Mouse (Mus musculus): ENCODE results near the gene Ing4. TPM values are rescaled to one million over a fixed set of nuclear protein-coding genes. Genes with fewer than 3 reads are reported as not detected.
"Not testable (repeated sequence)": the region's sequence is repeated elsewhere in the genome, so short reads cannot be mapped to it uniquely, and the experiment has no call there.

The Ing4 gene
- polyA plus RNA-seq, 1 experiment from 2014 or later, result 129 TPM

- Histone ChIP-seq H3K4me2 (no peak overlapping the region), H3K4me1 (peaks cover 20% of the 10 kb centered on the region), H3K9ac (replicated peaks) (no peak overlapping the region), H3K36me3 (peaks cover 32% of the 10 kb centered on the region), H3K27ac (replicated peaks) (no peak overlapping the region), H3K9me3 (replicated peaks) (no peaks in the 10 kb centered on the region), H3K4me3 (replicated peaks) (no peak overlapping the region), H3K27me3 (replicated peaks) (no peaks in the 10 kb centered on the region)
- ATAC-seq (ENCODE audit: low FRiP score), result no peak
- 94% methylated on average over 7 of the region's 7 CpGs for WGBS
Observed at GRCm38 (mm10) chr6:125042081-125042480, 2.5 kb downstream of the Ing4 start.

DNA sequence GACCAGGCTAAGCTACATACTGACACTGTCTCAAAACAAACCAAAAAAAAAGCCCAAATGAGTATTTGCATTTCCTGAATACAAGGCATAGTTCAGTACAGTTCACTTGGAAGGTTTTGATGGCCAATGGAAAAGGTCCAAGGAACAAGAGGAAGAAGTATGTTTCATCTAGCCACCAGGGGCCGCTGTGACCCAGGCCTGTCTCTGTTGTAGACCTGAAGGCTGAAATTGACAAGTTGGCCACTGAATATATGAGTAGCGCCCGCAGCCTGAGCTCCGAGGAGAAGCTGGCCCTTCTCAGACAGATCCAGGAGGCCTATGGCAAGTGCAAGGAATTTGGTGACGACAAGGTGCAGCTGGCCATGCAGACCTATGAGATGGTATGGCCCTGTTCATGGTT, 7.1 kb downstream of the Ing4 start:
- Histone ChIP-seq H3K4me1 (no peaks in the 10 kb centered on the region; the same call in 1 of the 2 replicates), H3K27me3 (replicated peaks) (no peaks in the 10 kb centered on the region), H3K4me3 (replicated peaks) (no peak overlapping the region), H3K27ac (replicated peaks) (no peak overlapping the region), H3K36me3 (peaks cover 75% of the 10 kb centered on the region), H3K4me2 (no peak overlapping the region), H3K9me3 (replicated peaks) (no peaks in the 10 kb centered on the region), H3K9ac (replicated peaks) (no peak overlapping the region)
- ATAC-seq (ENCODE audit: low FRiP score), result 0 out of 2 replicates have a peak, but pooled peaks have one; percentile 19
- WGBS, result 36% methylated on average over 5 of the region's 5 CpGs

DNA sequence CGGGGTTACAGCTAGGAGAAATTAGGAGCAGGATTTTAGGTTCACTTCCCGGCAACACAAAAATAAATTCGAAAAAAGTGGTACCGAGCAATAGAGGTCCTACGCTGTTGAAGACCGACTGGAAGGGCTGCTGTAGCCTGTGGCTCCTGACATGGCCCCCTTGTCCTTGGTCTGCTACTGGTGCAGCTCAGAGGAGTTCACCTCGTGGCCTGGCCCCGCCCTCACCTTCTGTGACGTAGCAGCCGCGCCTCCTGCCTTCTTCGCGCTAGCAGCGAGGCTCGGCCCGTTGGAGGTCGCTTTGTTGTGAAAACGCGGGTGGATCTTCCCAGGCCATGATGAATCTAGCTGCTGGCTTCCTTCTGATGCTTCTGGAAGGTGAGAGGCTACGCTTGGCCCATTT, 10.1 kb downstream of the Ing4 start, which contains the start of gene Acrbp:
Gene Acrbp (plus strand): TSS at position 12 of the 400 bp plus-strand sequence.
- H3K27me3 ChIP-seq (replicated peaks), result no peaks in the 10 kb centered on the region
- H3K4me2 ChIP-seq, result no peak within 1 kb of the TSS
- no peak within 1 kb of the TSS for H3K4me3 ChIP-seq (replicated peaks)
- H3K9ac ChIP-seq (replicated peaks), result no peak within 1 kb of the TSS
- no peak within 1 kb of the TSS for H3K27ac ChIP-seq (replicated peaks)
- WGBS, result 41% methylated on average over 20 of the region's 20 CpGs
- peaks cover 88% of the 10 kb centered on the region for H3K36me3 ChIP-seq
- no peak for ATAC-seq (ENCODE audit: low FRiP score)
- H3K9me3 ChIP-seq (replicated peaks), result no peaks in the 10 kb centered on the region
- no peaks in the 10 kb centered on the region; the same call in 1 of the 2 replicates for H3K4me1 ChIP-seq

- Histone ChIP-seq H3K9me3 (replicated peaks) (no peaks in the 10 kb centered on the region), H3K9ac (replicated peaks) (no peak overlapping the region), H3K36me3 (peaks cover 81% of the 10 kb centered on the region), H3K27ac (replicated peaks) (no peak overlapping the region), H3K4me1 (no peaks in the 10 kb centered on the region; the same call in 1 of the 2 replicates), H3K27me3 (replicated peaks) (no peaks in the 10 kb centered on the region), H3K4me2 (no peak overlapping the region), H3K4me3 (replicated peaks) (no peak overlapping the region)
- ATAC-seq (ENCODE audit: low FRiP score), result no peak
- WGBS, result 68% methylated on average over 5 of the region's 5 CpGs
Observed at GRCm38 (mm10) chr6:125051237-125051636, 11.7 kb downstream of the Ing4 start.

- ATAC-seq (ENCODE audit: low FRiP score), result peak; percentile 46; the same call in 1 of the 2 replicates
- H3K9ac ChIP-seq (replicated peaks), result 0 out of 2 replicates have a peak overlapping the region, but pooled peaks have one; percentile 1
Observed at GRCm38 (mm10) chr6:125061493-125061892, 21.9 kb downstream of the Ing4 start.

DNA sequence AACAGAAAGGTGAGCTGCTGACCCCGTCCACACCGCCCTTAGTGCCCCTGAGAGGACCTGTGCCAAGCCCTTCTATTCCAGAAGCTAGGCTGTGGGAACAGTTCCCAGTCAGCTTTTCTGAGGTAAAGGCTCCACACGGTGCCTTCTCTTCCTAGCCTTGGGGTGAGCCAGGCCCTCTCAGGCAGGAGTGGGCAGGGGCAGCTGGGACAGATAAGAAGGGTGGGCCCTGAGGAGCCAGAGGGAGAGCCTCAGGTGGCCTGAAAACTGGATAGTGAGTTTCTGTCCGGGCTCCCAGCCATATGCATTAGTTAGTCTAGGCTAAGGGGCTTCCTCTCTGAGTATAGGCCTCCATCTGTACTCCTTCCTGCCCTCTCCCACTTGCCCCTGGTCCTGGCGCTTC, 23.0 kb downstream of the Ing4 start:
- H3K4me2 ChIP-seq, result no peak overlapping the region
- no peak overlapping the region for H3K4me3 ChIP-seq (replicated peaks)
- ATAC-seq (ENCODE audit: low FRiP score), result no peak
- no peaks in the 10 kb centered on the region for H3K27me3 ChIP-seq (replicated peaks)
- peaks cover 9% of the 10 kb centered on the region; the same call in 1 of the 2 replicates for H3K4me1 ChIP-seq
- H3K36me3 ChIP-seq, result 0 out of 2 replicates have a peak, but pooled peaks cover 2% of the 10 kb centered on the region
- no peak overlapping the region for H3K9ac ChIP-seq (replicated peaks)
- WGBS, result 80% methylated on average over 5 of the region's 5 CpGs
- H3K27ac ChIP-seq (replicated peaks), result no peak overlapping the region
- no peaks in the 10 kb centered on the region for H3K9me3 ChIP-seq (replicated peaks)

More at GRCm38 (mm10) chr6:125061493-125061892, 21.9 kb downstream of the Ing4 start:
- Histone ChIP-seq H3K27me3 (replicated peaks) (no peaks in the 10 kb centered on the region), H3K9me3 (replicated peaks) (no peaks in the 10 kb centered on the region), H3K4me1 (peaks cover 9% of the 10 kb centered on the region; the same call in 1 of the 2 replicates), H3K4me2 (no peak overlapping the region), H3K4me3 (replicated peaks) (no peak overlapping the region), H3K36me3 (peaks cover 4% of the 10 kb centered on the region; the same call in 1 of the 2 replicates), H3K27ac (replicated peaks) (no peak overlapping the region)
- WGBS, result 44% methylated on average over 6 of the region's 6 CpGs

- no peak for ATAC-seq (ENCODE audit: low FRiP score)
Observed at GRCm38 (mm10) chr6:125063906-125064305, 24.3 kb downstream of the Ing4 start.

DNA sequence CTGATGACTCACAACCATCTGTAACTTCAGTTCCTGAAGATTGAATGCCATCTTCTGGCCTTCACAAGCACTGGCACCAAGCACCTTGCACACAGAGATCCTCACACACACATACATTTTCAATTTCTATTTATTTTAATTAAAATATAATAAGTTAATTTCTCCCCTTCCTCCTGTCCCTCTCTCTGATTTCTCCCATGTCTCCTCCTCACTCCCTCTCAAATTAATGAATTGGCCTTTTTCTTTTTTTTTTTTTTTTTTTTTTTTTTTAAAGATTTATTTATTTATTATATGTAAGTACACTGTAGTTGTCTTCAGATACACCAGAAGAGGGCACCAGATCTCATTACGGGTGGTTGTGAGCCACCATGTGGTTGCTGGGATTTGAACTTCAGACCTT, 25.7 kb downstream of the Ing4 start:
- H3K9ac ChIP-seq (replicated peaks); H3K4me3 ChIP-seq (replicated peaks); H3K4me1 ChIP-seq; H3K9me3 ChIP-seq (replicated peaks); H3K36me3 ChIP-seq; H3K27ac ChIP-seq (replicated peaks); H3K27me3 ChIP-seq (replicated peaks); H3K4me2 ChIP-seq; ATAC-seq (ENCODE audit: low FRiP score): not testable (repeated sequence)
- WGBS, result no CpG with 5 or more reads among the region's 1 CpGs

More at GRCm38 (mm10) chr6:125063906-125064305, 24.3 kb downstream of the Ing4 start:
- 86% methylated on average over 6 of the region's 6 CpGs for WGBS
- H3K4me3 ChIP-seq (replicated peaks), result no peak overlapping the region
- peaks cover 9% of the 10 kb centered on the region; the same call in 1 of the 2 replicates for H3K4me1 ChIP-seq
- H3K27ac ChIP-seq (replicated peaks), result no peak overlapping the region
- no peaks in the 10 kb centered on the region for H3K27me3 ChIP-seq (replicated peaks)
- no peaks in the 10 kb centered on the region for H3K36me3 ChIP-seq
- H3K9me3 ChIP-seq (replicated peaks), result no peaks in the 10 kb centered on the region
- no peak overlapping the region for H3K4me2 ChIP-seq
- no peak overlapping the region for H3K9ac ChIP-seq (replicated peaks)

- H3K4me1 ChIP-seq, result peaks cover 14% of the 10 kb centered on the region
Observed at GRCm38 (mm10) chr6:125067571-125067995, 28.0 kb downstream of the Ing4 start, which contains the start of gene Lpar5. Gene Lpar5, plus strand, starts transcription at chr6:125067920.

DNA sequence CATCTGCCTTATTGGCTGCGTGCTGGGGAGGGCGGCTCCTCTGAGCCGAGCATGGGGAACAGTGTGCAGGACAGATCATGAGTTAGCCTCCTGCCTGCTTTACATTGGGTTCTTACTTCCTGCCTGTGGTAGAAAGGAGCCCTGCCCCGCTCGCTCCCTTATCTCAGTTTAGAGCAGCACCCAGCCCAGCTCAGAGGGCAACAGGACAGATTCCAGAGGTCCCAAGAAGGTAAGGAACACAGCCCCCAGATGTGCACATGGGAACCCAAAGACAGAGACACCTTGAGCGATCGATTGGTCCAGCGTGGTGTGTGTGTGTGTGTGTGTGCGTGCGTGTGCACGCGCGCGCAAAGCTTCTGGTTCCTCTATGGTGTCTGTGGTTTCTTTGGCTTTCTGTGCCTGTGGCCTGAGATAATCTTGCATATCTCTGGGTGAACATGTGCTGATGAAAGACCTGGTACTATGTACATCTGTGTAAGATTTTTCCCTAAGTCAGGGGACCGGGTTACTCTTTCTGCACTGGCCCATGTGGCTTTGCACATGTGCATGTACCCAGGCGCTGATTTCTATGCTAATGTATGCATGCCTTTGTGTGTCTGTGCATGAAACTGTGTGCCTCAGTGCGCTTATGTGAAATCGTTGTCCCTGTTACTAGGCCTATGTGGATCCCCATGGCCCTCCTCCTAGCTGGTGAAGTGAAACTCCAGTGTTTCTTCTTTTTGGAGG, 31.8 kb downstream of the Ing4 start:
- peak; percentile 75 for ATAC-seq (ENCODE audit: low FRiP score)
- Histone ChIP-seq H3K4me2 (no peak overlapping the region), H3K9me3 (replicated peaks) (no peaks in the 10 kb centered on the region), H3K4me1 (peaks cover 15% of the 10 kb centered on the region), H3K27me3 (replicated peaks) (no peaks in the 10 kb centered on the region), H3K9ac (replicated peaks) (peak overlapping the region; percentile 6; the same call in 1 of the 2 replicates), H3K27ac (replicated peaks) (peak overlapping the region; percentile 80), H3K4me3 (replicated peaks) (no peak overlapping the region), H3K36me3 (no peaks in the 10 kb centered on the region)
- WGBS, result 69% methylated on average over 18 of the region's 18 CpGs

More at GRCm38 (mm10) chr6:125067571-125067995, 28.0 kb downstream of the Ing4 start, which contains the start of gene Lpar5:
- Histone ChIP-seq H3K4me2 (no peak within 1 kb of the TSS), H3K9ac (replicated peaks) (no peak within 1 kb of the TSS), H3K27ac (replicated peaks) (no peak within 1 kb of the TSS), H3K4me3 (replicated peaks) (no peak within 1 kb of the TSS), H3K36me3 (no peaks in the 10 kb centered on the region), H3K9me3 (replicated peaks) (no peaks in the 10 kb centered on the region), H3K27me3 (replicated peaks) (no peaks in the 10 kb centered on the region)
- 58% methylated on average over 7 of the region's 8 CpGs for WGBS
- no peak for ATAC-seq (ENCODE audit: low FRiP score)

GRCm38 (mm10) chr6:125071896-125072279, 32.3 kb downstream of the Ing4 start:
- Histone ChIP-seq H3K9me3 (replicated peaks) (no peaks in the 10 kb centered on the region), H3K4me3 (replicated peaks) (no peak overlapping the region), H3K27me3 (replicated peaks) (no peaks in the 10 kb centered on the region), H3K36me3 (no peaks in the 10 kb centered on the region), H3K4me1 (peaks cover 15% of the 10 kb centered on the region), H3K27ac (replicated peaks) (peak overlapping the region; percentile 80), H3K9ac (replicated peaks) (peak overlapping the region; percentile 6; the same call in 1 of the 2 replicates), H3K4me2 (no peak overlapping the region)
- 12% methylated on average over 2 of the region's 2 CpGs for WGBS
- peak; percentile 74 for ATAC-seq (ENCODE audit: low FRiP score)

DNA sequence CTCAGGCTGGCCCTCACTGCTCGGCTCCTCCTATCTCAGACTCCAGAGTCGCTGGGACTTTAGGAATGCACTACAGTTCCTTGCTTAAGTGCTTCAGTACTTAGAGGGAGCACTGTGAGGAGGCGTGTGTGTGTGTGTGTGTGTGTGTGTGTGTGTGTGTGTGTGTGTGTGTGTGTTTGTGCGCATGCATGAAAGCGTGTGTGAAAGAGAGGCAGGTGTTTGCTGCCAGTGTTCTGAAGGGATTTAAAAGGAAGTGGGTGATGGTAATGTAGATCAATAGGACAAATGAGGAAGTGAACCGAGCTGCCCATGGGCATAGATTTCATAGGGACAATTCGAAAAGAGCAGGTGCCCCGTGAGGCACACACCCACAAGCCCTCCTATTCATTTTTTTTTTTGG, 34.3 kb downstream of the Ing4 start:
- Histone ChIP-seq H3K27ac (replicated peaks) (no peak overlapping the region), H3K4me1 (peaks cover 15% of the 10 kb centered on the region), H3K4me3 (replicated peaks) (no peak overlapping the region), H3K27me3 (replicated peaks) (no peaks in the 10 kb centered on the region), H3K36me3 (no peaks in the 10 kb centered on the region), H3K9me3 (replicated peaks) (no peaks in the 10 kb centered on the region), H3K4me2 (no peak overlapping the region), H3K9ac (replicated peaks) (no peak overlapping the region)
- no peak for ATAC-seq (ENCODE audit: low FRiP score)
- WGBS, result 68% methylated on average over 8 of the region's 8 CpGs

Data from neural tube, embryonic 15.5 days (tissue).